Mouse (Mus musculus) neural tube, embryonic 15.5 days (tissue): ENCODE measurements around the gene Sypl. TPM values are rescaled to one million over a fixed set of nuclear protein-coding genes. Genes with fewer than 3 reads are reported as not detected.

Experiments
- ATAC-seq: fragments of 200-750 bp; cut with Nextera tagmentation; 2 replicates; pipeline ENCODE4 v1.8.0; 2017; ENCODE audit warnings: mild to moderate bottlenecking, moderate TSS enrichment, moderate library complexity; ENCODE audit not compliant: low FRiP score
- H3K27ac ChIP-seq: fragments of 300-500 bp; sonication (generic); replicated peaks from 2 replicates; pipeline ENCODE4 v1.5.1; 2015; ENCODE audit warnings: mild to moderate bottlenecking, inconsistent platforms
- H3K27me3 ChIP-seq: fragments of 300-500 bp; sonication (generic); replicated peaks from 2 replicates; pipeline ENCODE4 v1.6.1; 2015; ENCODE audit warnings: inconsistent platforms
- H3K36me3 ChIP-seq: fragments of 300-500 bp; sonication (generic); 2 replicates; pipeline ENCODE4 v1.6.1; 2015; ENCODE audit warnings: inconsistent platforms
- H3K4me1 ChIP-seq: fragments of 300-500 bp; sonication (generic); 2 replicates; pipeline ENCODE4 v1.6.1; 2015; ENCODE audit warnings: inconsistent platforms
- H3K4me2 ChIP-seq: fragments of 300-500 bp; sonication (generic); 2 replicates; pipeline ENCODE4 v1.6.1; 2015; ENCODE audit warnings: inconsistent platforms, mild to moderate bottlenecking, moderate library complexity
- H3K4me3 ChIP-seq: fragments of 300-500 bp; sonication (generic); replicated peaks from 2 replicates; pipeline ENCODE4 v1.5.1; 2015; ENCODE audit warnings: mild to moderate bottlenecking, inconsistent platforms
- H3K9ac ChIP-seq: fragments of 300-500 bp; sonication (generic); replicated peaks from 2 replicates; pipeline ENCODE4 v1.6.1; 2015; ENCODE audit warnings: mild to moderate bottlenecking, inconsistent platforms
- H3K9me3 ChIP-seq: fragments of 300-500 bp; sonication (generic); replicated peaks from 2 replicates; pipeline ENCODE4 v1.6.1; 2016; ENCODE audit warnings: inconsistent platforms
- WGBS: fragments of 180-500 bp; shearing (Covaris S2); methylation state at CpG from one replicate; pipeline ENCODE4 v1.1.7; 2015; ENCODE audit warnings: mixed read lengths; 5-methylcytosine and 5-hydroxymethylcytosine counted together
- polyA plus RNA-seq: library from polyadenylated mRNA; unstranded; fragments of >200 nt; fragmentation: Nextera tagmentation; extraction: Ambion mirVana; gene quantifications from 2 replicates; pipeline ENCODE4 v1.2.1, GENCODE M21; 2015

The Sypl gene
- polyA plus RNA-seq, 1 experiment from 2014 or later: 39.2 TPM

DNA sequence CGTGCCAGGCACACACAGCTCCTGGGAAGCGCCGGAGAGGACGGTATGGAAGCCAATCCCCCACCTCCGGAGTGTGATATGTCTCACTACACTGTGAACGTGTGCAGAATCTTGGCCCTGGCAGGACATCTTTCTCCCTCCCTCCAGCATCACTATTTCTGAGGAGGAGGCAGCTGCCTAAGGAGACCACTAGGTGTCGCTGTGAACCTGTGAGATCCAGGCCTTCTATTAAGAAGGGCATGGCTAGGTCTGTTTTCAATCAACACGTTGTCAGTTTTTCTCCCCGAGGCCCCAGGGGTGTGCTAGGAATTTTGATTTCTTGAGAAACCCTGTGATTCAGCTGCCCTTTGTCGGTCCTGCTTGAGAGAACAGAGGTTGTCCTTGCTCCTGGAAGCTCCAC lies 73.4 kb downstream of the Sypl start:
- WGBS: 4% methylated on average over 10 of the region's 10 CpGs
- Histone ChIP-seq H3K4me3 (no peak overlapping the region), H3K4me2 (peak overlapping the region; percentile 38), H3K9me3 (no peaks in the 10 kb centered on the region), H3K27ac (no peak overlapping the region), H3K4me1 (peaks cover 32% of the 10 kb centered on the region), H3K36me3 (no peaks in the 10 kb centered on the region), H3K9ac (0 out of 2 replicates have a peak overlapping the region, but pooled peaks have one; percentile 5), H3K27me3 (peaks cover 18% of the 10 kb centered on the region)
- ATAC-seq: peak; percentile 70

- ATAC-seq: no peak
- Histone ChIP-seq H3K27me3 (peaks cover 19% of the 10 kb centered on the region), H3K4me3 (no peak overlapping the region), H3K9ac (no peak overlapping the region), H3K9me3 (no peaks in the 10 kb centered on the region), H3K4me2 (no peak overlapping the region), H3K27ac (no peak overlapping the region), H3K36me3 (no peaks in the 10 kb centered on the region), H3K4me1 (peaks cover 35% of the 10 kb centered on the region)
- 57% methylated on average over 10 of the region's 10 CpGs for WGBS
Observed at GRCm38 (mm10) chr12:33028109-33028691, 74.5 kb downstream of the Sypl start.

DNA sequence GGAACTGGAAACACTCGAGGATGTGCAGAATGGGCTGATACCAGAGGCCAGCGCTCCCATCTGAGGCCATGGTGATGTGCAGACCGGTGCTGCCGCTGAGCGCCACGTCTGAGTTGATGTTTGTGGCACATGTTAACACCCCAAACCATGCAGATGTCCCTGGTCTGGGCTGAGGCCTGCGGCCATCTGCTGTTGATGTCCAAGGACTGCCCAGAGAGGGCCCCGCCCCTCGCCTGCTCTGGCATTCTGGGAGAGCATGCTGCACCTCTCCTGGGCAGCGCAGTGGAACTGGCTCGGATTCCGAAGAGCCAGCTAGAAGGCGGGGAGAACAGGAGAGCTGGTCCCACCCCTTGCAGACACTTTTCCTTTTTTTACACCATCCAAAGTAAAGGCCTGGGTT lies 75.0 kb downstream of the Sypl start:
- Histone ChIP-seq H3K36me3 (no peaks in the 10 kb centered on the region), H3K4me2 (no peak overlapping the region), H3K4me1 (peaks cover 40% of the 10 kb centered on the region), H3K4me3 (no peak overlapping the region), H3K27ac (no peak overlapping the region), H3K27me3 (peaks cover 15% of the 10 kb centered on the region; the same call in 1 of the 2 replicates), H3K9me3 (no peaks in the 10 kb centered on the region), H3K9ac (no peak overlapping the region)
- no peak for ATAC-seq
- whole genome bisulfite sequencing: 61% methylated on average over 13 of the region's 13 CpGs

Other genes starting within 250 kb of the Sypl start
- gene Nampt, start 134.3 kb upstream of the Sypl start, polyA plus RNA-seq: 29.3 and 29.5 TPM in 2 replicates
- 0.18 and 0.32 TPM in 2 replicates for gene Cdhr3, start 139.0 kb downstream of the Sypl start, polyA plus RNA-seq
- 19.4 and 27.7 TPM in 2 replicates for gene Atxn7l1, start 193.8 kb downstream of the Sypl start, polyA plus RNA-seq